Mouse (Mus musculus): ENCODE results near the gene Arl16. TPM values are rescaled to one million over a fixed set of nuclear protein-coding genes. Genes with fewer than 3 reads are reported as not detected.
A peak's percentile ranks its signal among the peaks of the same experiment; 100 is the strongest.
"Not testable (repeated sequence)": the region's sequence is repeated elsewhere in the genome, so short reads cannot be mapped to it uniquely, and the experiment has no call there.

Gene Arl16
- polyA plus RNA-seq (2012; ENCODE audit: insufficient read depth, insufficient read length, low replicate concordance, missing spikeins) = not detected in 2 replicates

DNA sequence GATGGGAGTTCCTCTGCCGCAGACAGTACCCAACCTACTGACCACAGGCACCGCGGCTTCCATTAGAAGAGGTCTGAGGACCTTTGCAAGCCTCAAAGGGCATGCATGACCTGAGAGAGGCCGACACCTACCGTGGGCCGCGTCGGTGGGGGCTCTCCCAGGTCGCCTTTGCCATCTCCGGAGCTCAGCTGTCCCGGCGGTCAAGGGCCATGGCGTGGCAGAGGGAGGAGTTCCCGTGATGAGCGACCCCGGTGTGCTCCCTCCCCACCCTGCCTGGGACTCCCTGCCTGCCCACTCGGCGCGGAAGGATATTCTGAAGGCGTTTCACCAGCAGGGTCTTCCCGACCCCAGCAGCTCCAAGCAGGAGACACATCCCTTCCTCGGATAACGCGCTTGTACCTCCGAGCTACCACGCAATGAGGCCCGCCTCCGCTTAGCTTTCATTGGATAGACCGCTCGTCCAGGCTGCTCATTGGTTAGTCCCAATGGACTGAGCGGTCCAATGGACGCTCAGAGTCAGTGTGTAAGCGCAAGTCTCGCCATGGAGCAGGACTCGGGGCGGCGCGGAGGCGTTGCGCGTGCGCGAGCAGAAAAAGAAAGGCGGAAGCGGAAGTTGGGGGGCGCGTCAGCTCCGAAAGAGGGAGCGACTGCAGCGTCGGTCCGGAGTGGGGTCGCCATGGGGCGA, at the start of gene Arl16:
Gene Arl16 (minus strand): TSS at position 557 of the 685 bp plus-strand sequence.
- no peak for TF ChIP-seq CTCF (IDR thresholded peaks at IDR 0.05; ENCODE audit: insufficient read depth, low read depth, low read length)
- TF ChIP-seq POLR2A (IDR thresholded peaks at IDR 0.05; ENCODE audit: insufficient read depth, low read depth, low read length) = peak; percentile 94
- H3K27ac ChIP-seq (ENCODE audit: insufficient read depth, low read depth, low read length) = peak within 1 kb of the TSS; percentile 64
- under 1% methylated on average over 54 of the region's 54 CpGs for WGBS
- H3K4me1 ChIP-seq (ENCODE audit: control insufficient read depth, insufficient read depth, low read length) = peaks cover 6% of the 10 kb centered on the region; the same call in 1 of the 2 replicates
- H3K4me3 ChIP-seq (ENCODE audit: insufficient read depth, low read depth, low read length) = peak within 1 kb of the TSS; percentile 96

DNA sequence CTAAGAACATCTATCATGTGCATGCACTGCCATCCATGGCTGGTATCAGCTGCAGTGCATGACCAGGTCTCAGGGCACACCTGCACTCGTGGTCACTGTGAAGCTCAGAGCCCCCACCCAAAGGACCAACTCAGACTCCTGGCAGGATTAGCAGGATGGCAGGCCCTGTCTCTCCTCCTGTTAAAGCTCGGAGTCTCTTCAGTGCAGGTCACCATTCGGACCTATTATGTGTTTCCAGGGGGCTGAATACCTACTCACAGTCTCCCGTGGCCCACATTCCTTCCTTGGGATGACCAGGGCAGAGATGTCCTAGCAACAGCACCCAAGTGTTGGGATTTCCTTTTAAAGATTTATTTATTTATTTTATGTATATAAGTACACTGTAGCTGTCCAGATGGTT, 49.7 kb upstream of the Arl16 start:
- Histone ChIP-seq H3K4me1 (ENCODE audit: control insufficient read depth, insufficient read depth, low read length) (peaks cover 6% of the 10 kb centered on the region), H3K4me3 (ENCODE audit: insufficient read depth, low read depth, low read length) (no peak overlapping the region), H3K27ac (ENCODE audit: insufficient read depth, low read depth, low read length) (no peak overlapping the region)
- TF ChIP-seq POLR2A (IDR thresholded peaks at IDR 0.05; ENCODE audit: insufficient read depth, low read depth, low read length) (no peak), CTCF (IDR thresholded peaks at IDR 0.05; ENCODE audit: insufficient read depth, low read depth, low read length) (no peak)
- WGBS = 86% methylated on average over 4 of the region's 4 CpGs

DNA sequence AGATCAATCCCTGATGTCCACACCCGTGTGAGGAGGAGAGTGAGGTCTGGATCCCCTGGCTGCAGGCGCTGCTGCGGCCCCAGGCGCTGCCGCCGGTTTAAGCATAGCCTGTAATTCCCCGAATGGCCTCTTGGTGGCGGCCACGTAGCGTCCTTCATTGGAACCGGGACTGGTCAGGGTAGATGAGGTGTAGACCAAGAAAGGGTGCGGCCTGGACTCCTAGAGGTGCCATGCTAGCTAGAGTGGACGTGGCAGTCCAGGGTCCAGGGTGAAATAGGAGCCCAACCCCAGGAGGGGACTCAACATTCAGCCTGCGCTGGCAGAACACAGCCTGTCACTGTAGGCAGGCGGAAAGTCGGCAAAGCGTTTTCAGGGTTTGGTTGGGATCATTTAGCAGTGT, 48.2 kb upstream of the Arl16 start:
- peaks cover 9% of the 10 kb centered on the region for H3K4me1 ChIP-seq (ENCODE audit: control insufficient read depth, insufficient read depth, low read length)
- TF ChIP-seq CTCF (IDR thresholded peaks at IDR 0.05; ENCODE audit: insufficient read depth, low read depth, low read length) (peak; percentile 89), POLR2A (IDR thresholded peaks at IDR 0.05; ENCODE audit: insufficient read depth, low read depth, low read length) (no peak)
- WGBS = 16% methylated on average over 17 of the region's 17 CpGs
- H3K27ac ChIP-seq (ENCODE audit: insufficient read depth, low read depth, low read length) = no peak overlapping the region
- H3K4me3 ChIP-seq (ENCODE audit: insufficient read depth, low read depth, low read length) = no peak overlapping the region

DNA sequence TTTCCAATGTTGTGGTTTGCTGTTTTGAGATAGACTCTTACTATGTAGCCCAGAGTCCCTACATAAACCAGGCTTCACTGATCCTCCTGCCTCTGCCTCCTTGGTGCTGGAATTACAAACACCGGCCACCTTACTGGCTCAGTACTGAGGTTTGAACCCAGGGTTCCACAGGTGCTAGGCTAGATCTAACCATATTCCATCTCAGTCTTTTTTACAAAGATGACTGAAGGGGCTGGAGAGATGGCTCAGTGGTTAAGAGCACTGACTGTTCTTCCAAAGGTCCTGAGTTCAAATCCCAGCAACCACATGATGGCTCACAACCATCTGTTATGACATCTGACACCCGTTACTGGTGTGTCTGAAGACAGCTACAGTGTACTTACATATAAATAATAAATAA, 46.9 kb upstream of the Arl16 start:
- peaks cover 12% of the 10 kb centered on the region for H3K4me1 ChIP-seq (ENCODE audit: control insufficient read depth, insufficient read depth, low read length)
- not testable (repeated sequence) for H3K4me3 ChIP-seq (ENCODE audit: insufficient read depth, low read depth, low read length); H3K27ac ChIP-seq (ENCODE audit: insufficient read depth, low read depth, low read length)
- 92% methylated on average over 2 of the region's 2 CpGs for WGBS

DNA sequence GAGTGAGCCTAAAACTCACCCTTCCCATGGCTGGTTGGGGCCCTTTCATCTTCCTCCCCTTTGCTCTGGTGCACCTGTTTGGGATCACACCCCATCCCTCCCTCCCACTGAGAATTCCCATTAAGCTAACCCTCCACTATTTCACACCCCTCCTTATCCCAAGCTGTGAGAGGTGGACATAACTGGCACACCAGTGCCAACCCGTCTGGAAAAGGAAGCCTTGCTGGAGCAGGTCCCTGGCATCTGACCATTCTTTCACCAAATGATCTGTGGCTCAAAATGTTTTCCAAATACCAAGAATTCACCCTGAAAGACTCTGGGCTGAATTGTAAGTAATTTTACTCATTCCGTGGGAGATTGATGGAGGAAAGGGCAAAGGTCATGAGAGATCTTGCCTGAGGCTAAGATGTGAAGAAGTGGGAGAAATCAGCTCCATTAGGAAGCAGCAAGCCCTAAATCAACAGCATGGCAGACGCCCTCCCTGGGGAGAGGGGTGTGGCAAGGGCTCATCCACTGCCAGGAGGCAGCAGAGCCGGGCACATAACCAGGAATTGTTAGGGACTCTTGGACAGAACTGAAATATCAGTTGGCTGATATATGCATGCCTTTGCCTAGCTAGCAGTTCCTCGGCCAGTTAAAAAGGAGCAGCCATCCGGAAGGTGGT, 45.5 kb upstream of the Arl16 start:
- no peak overlapping the region for H3K4me3 ChIP-seq (ENCODE audit: insufficient read depth, low read depth, low read length)
- H3K27ac ChIP-seq (ENCODE audit: insufficient read depth, low read depth, low read length) = no peak overlapping the region
- TF ChIP-seq POLR2A (IDR thresholded peaks at IDR 0.05; ENCODE audit: insufficient read depth, low read depth, low read length) (no peak), CTCF (IDR thresholded peaks at IDR 0.05; ENCODE audit: insufficient read depth, low read depth, low read length) (no peak)
- H3K4me1 ChIP-seq (ENCODE audit: control insufficient read depth, insufficient read depth, low read length) = peaks cover 6% of the 10 kb centered on the region
- WGBS = 45% methylated on average over 6 of the region's 6 CpGs

DNA sequence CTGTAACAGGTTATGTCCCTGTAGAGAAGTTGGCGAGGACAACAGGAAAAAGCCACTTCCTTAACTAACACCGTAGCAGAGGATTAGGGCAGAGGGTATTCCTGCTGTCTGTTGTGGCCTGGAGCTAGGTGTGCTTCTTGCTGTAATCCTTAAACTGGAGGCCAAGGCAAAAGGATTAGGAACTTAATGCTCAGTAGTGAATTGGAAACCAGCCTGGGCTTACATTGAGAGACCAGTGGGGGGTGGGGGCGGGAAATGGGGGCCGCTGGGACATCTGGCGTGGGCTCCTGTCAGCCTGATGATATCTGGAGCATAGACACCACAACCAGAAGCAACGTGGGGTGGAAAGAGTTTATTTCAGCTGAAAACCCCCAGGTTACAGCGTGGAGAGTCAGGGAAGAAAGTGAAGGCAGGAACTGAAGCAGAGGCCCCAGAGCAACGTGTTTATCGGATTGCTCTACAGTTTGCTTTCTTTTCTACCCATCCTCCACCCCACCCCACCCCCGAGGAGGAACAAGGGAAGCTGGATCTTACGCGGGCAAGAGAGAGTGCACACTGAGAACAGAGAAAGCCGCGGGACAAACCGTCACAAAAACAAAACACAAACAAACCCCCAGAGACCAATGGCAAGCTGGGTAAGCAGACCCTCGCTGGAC, 43.1 kb upstream of the Arl16 start:
- TF ChIP-seq POLR2A (IDR thresholded peaks at IDR 0.05; ENCODE audit: insufficient read depth, low read depth, low read length) (no peak), CTCF (IDR thresholded peaks at IDR 0.05; ENCODE audit: insufficient read depth, low read depth, low read length) (no peak)
- Histone ChIP-seq H3K4me3 (ENCODE audit: insufficient read depth, low read depth, low read length) (peak overlapping the region; percentile 11; the same call in 1 of the 2 replicates), H3K4me1 (ENCODE audit: control insufficient read depth, insufficient read depth, low read length) (peaks cover 5% of the 10 kb centered on the region), H3K27ac (ENCODE audit: insufficient read depth, low read depth, low read length) (no peak overlapping the region)
- WGBS = 8% methylated on average over 16 of the region's 16 CpGs

DNA sequence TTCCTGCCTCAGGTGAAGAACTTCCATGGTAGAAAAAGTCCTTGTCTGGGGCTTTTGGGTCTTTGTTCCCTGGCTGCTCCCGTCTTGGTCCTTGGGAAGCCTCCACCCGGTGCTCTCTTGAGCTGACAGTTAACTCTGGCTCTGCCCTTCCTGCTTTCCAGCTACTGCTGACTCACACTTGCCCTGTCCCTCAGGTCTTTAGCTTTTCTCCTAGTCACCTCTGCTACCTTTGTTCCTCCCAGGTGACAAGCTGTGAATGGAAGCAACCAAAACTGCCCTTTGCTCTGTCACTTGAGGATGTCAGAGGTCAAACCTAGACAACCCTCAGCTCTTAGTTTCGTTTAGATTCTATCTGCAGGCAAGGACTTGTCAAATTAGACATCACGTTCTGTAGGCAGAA, 42.5 kb upstream of the Arl16 start:
- TF ChIP-seq CTCF (IDR thresholded peaks at IDR 0.05; ENCODE audit: insufficient read depth, low read depth, low read length) (no peak), POLR2A (IDR thresholded peaks at IDR 0.05; ENCODE audit: insufficient read depth, low read depth, low read length) (no peak)
- 60% methylated on average over 4 of the region's 4 CpGs for whole genome bisulfite sequencing
- peaks cover 5% of the 10 kb centered on the region for H3K4me1 ChIP-seq (ENCODE audit: control insufficient read depth, insufficient read depth, low read length)
- no peak overlapping the region for H3K27ac ChIP-seq (ENCODE audit: insufficient read depth, low read depth, low read length)
- no peak overlapping the region for H3K4me3 ChIP-seq (ENCODE audit: insufficient read depth, low read depth, low read length)

DNA sequence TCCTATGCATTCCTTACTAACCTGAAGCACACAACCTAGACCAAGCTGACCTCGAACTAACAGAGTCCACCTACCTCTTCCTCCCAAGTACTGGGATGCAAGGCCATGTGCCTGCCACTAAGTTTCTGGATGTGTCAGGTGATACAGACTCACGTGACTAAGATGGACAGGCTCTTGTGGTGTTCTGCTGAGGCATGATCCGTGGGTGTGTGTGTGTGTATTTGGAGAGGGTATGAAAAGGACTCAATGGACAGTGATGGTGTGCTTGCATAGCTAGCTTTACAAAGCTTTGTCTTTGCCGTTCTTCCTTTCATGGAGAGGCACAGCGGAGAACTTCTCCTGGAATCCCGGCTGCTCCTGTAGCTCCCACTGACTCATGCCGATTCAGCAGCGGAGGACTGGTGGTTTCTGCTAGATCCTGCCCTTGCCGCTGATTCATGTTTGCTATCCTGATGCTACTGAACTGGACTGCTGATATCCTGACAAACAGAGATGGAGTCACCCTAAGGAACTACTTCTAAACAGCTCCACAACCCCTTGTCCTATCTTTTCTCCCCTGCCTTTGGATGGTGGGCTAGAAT, 41.0 kb upstream of the Arl16 start:
- Histone ChIP-seq H3K4me3 (ENCODE audit: insufficient read depth, low read depth, low read length) (no peak overlapping the region), H3K27ac (ENCODE audit: insufficient read depth, low read depth, low read length) (no peak overlapping the region), H3K4me1 (ENCODE audit: control insufficient read depth, insufficient read depth, low read length) (peaks cover 5% of the 10 kb centered on the region)
- TF ChIP-seq POLR2A (IDR thresholded peaks at IDR 0.05; ENCODE audit: insufficient read depth, low read depth, low read length) (no peak), CTCF (IDR thresholded peaks at IDR 0.05; ENCODE audit: insufficient read depth, low read depth, low read length) (no peak)
- 77% methylated on average over 9 of the region's 9 CpGs for WGBS
